Mouse (Mus musculus) gastrocnemius, postnatal 10 days (tissue): ENCODE results near the gene Coq4. TPM values are rescaled to one million over a fixed set of nuclear protein-coding genes. Genes with fewer than 3 reads are reported as not detected.
A peak's percentile ranks its signal among the peaks of the same experiment; 100 is the strongest.
"Not testable (repeated sequence)": the region's sequence is repeated elsewhere in the genome, so short reads cannot be mapped to it uniquely, and the experiment has no call there.

ENCODE experiments used
- DNase-seq: peaks from one replicate; pipeline ENCODE4 v3.0.0; 2021; ENCODE audit warnings: mixed read lengths
- long read RNA-seq, 2 experiments: library from polyadenylated mRNA; stranded (forward); transcript quantifications; one replicate each; pipeline ENCODE4 v2.0.0; 2021
- total RNA-seq, 2 experiments: library from RNA; stranded (reverse); gene quantifications; 2 replicates each; pipeline ENCODE4 v1.2.3; 2021

The Coq4 gene
- total RNA-seq, result 1 to 10 TPM; 8.0 to 8.7 TPM
- long read RNA-seq, experiment 1, transcript Coq4-201 (7 exons, 1,991 nt), result major isoform, 5 of 6 reads
- long read RNA-seq, experiment 1, partial matches to known transcripts, result 0 of 6 reads
- long read RNA-seq, experiment 1, other reads (novel, unspliced or antisense), result 1 of 6 reads
- long read RNA-seq, experiment 2, transcript Coq4-201 (7 exons, 1,991 nt), result major isoform, 9 of 11 reads
- long read RNA-seq, experiment 2, partial matches to known transcripts, result 0 of 11 reads
- long read RNA-seq, experiment 2, other reads (novel, unspliced or antisense), result 2 of 11 reads

- DNase-seq, result peak; percentile 79
Observed at GRCm38 (mm10) chr2:29787104-29787917, at the start of gene Coq4. Gene Coq4 (plus strand): TSS chr2:29787493.

GRCm38 (mm10) chr2:29738799-29739198 lies 48.5 kb upstream of the Coq4 start:
- DNase-seq, result no peak

GRCm38 (mm10) chr2:29739368-29739767 lies 47.9 kb upstream of the Coq4 start:
- DNase-seq, result no peak

GRCm38 (mm10) chr2:29741207-29741606 lies 46.1 kb upstream of the Coq4 start:
- DNase-seq, result no peak

- DNase-seq, result no peak
Observed at GRCm38 (mm10) chr2:29744256-29744655, 43.0 kb upstream of the Coq4 start.

GRCm38 (mm10) chr2:29747188-29747782 lies 40.0 kb upstream of the Coq4 start:
- DNase-seq, result no peak

- DNase-seq, result no peak
Observed at GRCm38 (mm10) chr2:29747852-29748251, 39.4 kb upstream of the Coq4 start.

- no peak for DNase-seq
Observed at GRCm38 (mm10) chr2:29748499-29748898, 38.8 kb upstream of the Coq4 start.

- no peak for DNase-seq
Observed at GRCm38 (mm10) chr2:29751497-29751896, 35.8 kb upstream of the Coq4 start, which contains the start of gene Gm13420. Gene Gm13420 (minus strand): TSS chr2:29751685.

GRCm38 (mm10) chr2:29752397-29752796 lies 34.9 kb upstream of the Coq4 start:
- no peak for DNase-seq

GRCm38 (mm10) chr2:29755693-29756092 lies 31.6 kb upstream of the Coq4 start:
- no peak for DNase-seq

- peak; percentile 76 for DNase-seq
Observed at GRCm38 (mm10) chr2:29764831-29765230, 22.5 kb upstream of the Coq4 start.

GRCm38 (mm10) chr2:29767976-29768709 lies 19.1 kb upstream of the Coq4 start:
- DNase-seq, result no peak

GRCm38 (mm10) chr2:29768901-29769300 lies 18.4 kb upstream of the Coq4 start:
- no peak for DNase-seq

- DNase-seq, result no peak
Observed at GRCm38 (mm10) chr2:29770162-29770561, 17.1 kb upstream of the Coq4 start.

- DNase-seq, result no peak
Observed at GRCm38 (mm10) chr2:29771611-29772461, 15.5 kb upstream of the Coq4 start.

GRCm38 (mm10) chr2:29773323-29773722 lies 14.0 kb upstream of the Coq4 start:
- DNase-seq, result no peak

- DNase-seq, result not testable (repeated sequence)
Observed at GRCm38 (mm10) chr2:29781256-29781655, 6.0 kb upstream of the Coq4 start.

GRCm38 (mm10) chr2:29784290-29784689 lies 3.0 kb upstream of the Coq4 start:
- no peak for DNase-seq

- DNase-seq, result peak; percentile 69
Observed at GRCm38 (mm10) chr2:29787937-29788681, 816 bp downstream of the Coq4 start, which contains the start of gene Trub2. Gene Trub2 (minus strand): TSS chr2:29788502.
